Mouse (Mus musculus) thymus, postnatal 36 days (tissue): Measurements from ENCODE around the gene Fem1a.

Source experiments
- DNase-seq, 2 experiments: peaks; one replicate each; pipeline ENCODE4 v3.0.0; 2022; ENCODE audit warnings: mixed read lengths in 2 of 2

Gene Fem1a

DNA sequence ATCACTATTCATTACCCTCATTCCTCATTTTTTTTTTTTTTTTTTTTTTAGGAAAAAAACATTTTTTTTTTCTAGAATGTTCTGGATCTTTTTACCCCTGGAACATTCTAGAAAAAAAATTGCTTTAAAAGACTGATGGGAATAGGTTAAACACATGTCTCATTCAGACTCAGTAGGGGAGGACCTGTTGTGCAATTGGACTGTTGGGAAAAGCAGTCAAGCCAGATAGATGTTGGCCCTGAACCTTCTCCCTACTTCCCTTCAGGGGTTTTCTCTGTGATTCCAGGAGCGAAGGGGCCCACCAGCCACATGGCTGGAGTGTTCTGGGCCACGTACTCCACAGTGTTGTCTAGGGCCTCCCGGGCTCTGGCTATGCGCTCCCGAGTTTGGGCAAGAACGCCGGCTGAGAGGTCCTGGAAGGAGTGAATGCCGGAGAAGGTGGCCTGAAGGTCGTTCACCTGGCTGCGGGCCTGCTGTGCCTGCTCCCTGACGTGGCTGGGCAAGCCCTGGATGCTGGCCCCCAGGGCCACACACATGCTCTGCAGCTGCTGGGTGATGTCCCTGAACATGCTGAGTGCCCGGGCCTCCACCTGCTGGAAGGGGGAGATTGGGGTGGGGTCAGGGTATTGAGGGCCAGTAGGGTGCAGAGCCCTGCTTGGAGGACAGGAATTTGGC, 23.0 kb downstream of the Fem1a start:
- no peak for DNase-seq

DNA sequence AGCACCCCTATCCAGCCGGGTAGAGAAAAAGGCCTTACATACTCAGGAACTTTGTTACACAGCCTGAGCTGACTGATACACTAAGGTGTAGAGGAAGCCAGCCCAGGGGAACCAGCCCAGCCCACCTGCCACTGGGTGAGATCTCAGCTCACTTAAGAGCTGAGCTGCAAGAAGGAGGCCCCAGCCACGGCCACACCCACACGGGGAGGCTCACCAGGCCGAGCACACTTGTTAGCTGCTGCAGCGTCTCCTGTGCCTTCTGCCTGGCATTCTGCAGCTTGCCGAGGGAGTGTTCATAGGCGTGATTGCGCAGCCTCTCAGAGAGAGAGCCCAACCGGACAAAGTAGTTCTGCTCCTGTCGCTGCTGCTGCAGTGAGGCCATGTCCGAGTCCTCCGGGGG, 24.6 kb downstream of the Fem1a start:
- no peak for DNase-seq

GRCm38 (mm10) chr17:56282802-56283201, 26.2 kb downstream of the Fem1a start:
- no peak for DNase-seq

DNA sequence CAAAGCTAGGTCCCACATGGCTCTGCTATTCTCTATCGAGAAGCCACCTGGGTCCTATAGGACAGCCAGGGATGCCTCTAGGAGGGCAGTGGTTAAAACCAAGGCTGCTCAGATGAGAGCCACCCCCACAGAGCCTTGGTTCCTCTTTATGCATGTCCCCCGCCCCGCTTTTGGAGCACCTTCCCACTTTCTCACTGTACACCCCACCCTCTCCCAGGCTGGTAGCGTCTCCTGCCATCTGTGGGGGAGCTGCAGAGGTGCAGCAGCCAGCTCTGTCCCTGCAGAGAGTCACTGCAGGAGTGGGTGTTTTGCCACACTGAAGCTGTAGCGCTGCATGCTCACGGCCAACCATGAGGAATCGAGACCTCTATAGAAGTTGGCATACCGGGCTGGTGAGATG, 26.7 kb downstream of the Fem1a start:
- DNase-seq: no peak

GRCm38 (mm10) chr17:56285995-56286394, 29.4 kb downstream of the Fem1a start:
- no peak for DNase-seq

DNA sequence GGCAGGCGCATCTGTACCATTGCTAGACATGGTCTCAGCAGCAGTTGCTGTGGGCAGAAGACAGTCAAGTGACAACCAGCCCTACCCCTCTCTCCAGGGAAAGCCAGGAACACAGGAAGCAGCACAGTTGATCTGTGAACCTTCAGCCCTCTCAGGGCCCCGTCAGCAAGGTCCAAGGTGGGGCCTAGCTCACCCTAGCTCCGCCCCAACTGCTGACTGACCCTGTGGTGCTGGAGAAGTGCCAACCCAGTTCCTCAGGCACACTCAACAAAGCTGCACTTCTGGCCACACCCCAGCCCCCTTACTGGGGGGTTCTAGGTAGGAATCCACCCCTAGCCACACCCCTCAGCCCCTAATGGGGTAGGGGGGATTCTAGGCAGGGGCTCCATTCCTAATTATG, 31.2 kb downstream of the Fem1a start:
- DNase-seq: no peak

DNA sequence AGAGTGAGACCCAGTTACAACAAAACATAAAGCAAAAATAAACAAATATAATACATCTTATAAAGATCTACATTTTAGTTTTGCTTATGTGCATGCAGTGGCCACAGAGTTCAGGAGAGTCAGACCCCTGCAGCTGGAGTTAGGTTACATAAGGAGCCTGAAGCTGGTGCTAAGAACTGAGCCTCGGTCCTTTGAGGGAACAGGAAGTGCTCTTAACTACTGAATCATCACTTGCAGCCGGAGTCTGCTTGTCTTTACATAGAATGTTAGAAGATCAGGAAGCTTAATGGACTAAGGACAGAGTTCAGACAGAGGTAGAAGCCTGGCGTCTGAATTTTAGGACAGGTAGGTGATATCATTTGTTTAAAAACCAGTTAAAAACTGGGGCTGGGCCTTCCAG, 32.3 kb downstream of the Fem1a start:
- DNase-seq: no peak

DNA sequence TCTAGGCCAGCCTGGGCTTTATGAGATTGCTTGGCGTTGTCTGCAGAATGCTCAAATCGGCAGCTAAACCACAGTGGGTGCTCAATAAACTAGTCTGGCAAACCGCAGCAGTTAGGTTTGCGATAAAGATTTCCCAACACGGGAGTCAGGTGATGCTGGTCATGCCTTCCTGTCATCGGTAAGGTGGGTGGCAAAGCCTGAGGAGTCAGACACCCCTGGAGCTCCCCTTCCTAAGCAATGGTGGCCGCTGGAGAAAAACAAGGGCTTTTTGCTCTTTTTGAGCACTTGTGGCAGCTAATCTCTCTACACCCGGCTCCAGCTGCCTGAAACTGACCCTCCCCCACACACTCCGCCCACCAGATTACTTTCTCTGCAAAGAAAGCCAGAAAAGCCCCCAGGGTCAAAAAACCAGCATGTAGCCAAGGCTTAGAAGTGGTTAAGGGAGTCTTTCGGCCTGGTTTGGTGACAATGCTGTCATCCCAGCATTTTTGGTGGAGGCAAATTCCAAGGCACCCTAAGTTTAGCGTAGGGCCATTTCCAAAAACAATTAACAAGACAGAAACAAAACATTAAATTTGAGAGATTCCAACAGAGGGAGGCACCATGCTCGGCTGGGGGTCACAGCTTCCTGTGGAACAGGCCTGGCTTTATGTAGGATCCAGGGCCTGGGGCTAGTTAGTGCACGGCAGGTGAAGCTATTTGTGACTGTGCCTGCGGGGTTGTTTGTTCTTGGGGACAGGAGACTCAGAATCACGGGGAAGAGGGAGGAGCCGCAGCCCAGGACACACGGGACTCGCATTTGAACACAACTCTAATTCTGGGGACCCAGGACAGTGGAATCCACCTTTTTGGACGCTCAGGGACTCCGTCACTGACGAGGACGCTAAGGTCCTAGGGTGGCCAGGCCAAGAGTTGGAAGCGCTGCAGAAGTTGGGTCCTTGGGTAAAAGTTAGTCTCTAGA, 33.0 kb downstream of the Fem1a start:
- peak; percentile 41 to 53 for DNase-seq

GRCm38 (mm10) chr17:56290388-56291170, 34.0 kb downstream of the Fem1a start:
- DNase-seq: peak; percentile 93 to 96

DNA sequence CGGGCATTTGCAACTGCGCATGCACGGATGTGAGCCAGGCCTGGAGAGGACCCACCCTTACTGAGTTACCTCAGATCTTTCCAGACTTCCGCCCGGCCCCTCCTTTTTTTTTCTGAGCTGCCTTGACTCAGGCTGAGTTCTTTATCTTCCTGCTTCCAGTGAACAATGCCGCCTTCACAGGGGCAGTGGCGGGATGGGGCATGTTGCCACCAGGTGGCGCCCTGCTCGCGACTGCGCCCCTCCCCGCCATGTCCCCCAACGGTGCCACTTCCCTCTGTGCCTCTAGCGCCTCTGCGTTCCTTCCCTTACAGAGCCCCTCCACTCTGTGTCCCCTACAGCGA, 34.5 kb downstream of the Fem1a start:
- peak; percentile 95 to 97 for DNase-seq

- DNase-seq: peak; percentile 59 to 71
Observed at GRCm38 (mm10) chr17:56291826-56292475, 35.3 kb downstream of the Fem1a start.

- DNase-seq: peak; percentile 48 to 63
Observed at GRCm38 (mm10) chr17:56292531-56293222, 36.1 kb downstream of the Fem1a start, which contains the start of gene Plin3. Plin3 (minus strand) TSS chr17:56292873.

DNA sequence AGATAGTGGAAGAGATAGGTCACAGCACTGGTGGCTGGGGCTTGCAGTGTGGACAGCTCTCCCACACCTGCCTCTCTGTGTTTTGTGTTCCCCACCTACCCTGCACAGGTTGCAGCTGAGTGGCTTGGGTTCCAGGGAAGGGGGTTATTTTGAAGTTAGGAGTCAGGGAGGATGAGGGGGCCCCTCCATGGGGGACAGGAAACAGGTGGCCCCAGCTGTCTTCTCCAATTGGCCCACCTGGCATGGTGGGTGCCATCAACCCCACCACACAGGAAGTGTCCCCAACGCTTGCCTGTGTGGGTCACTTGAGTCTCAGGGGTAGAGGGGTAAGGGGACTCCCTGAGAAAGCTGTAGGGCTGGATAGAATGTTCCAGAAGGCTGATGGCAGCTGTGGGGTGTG, 36.7 kb downstream of the Fem1a start:
- peak; percentile 80 to 92 for DNase-seq

GRCm38 (mm10) chr17:56294241-56294640, 37.6 kb downstream of the Fem1a start:
- DNase-seq: peak; percentile 27 to 44

GRCm38 (mm10) chr17:56296201-56296600, 39.6 kb downstream of the Fem1a start:
- peak; percentile 26 to 51 for DNase-seq

DNA sequence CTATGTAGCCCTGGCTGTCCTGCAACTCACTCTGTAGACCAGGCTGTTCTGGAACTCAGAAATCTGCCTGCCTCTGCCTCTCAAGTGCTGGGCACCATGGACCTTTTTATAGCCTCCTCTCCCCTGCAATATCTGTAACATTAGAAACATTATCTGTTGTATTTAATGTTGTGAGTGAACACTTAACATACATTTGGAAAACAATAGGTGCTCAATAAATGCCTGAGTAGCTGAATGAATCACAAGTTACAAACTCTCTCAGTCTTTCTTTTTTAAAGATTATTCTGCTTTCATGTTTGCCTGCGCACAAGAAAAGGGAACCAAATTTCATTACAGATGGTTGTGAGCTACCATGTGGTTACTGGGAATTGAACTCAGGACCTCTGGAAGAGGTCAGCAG, 41.6 kb downstream of the Fem1a start:
- DNase-seq: no peak

DNA sequence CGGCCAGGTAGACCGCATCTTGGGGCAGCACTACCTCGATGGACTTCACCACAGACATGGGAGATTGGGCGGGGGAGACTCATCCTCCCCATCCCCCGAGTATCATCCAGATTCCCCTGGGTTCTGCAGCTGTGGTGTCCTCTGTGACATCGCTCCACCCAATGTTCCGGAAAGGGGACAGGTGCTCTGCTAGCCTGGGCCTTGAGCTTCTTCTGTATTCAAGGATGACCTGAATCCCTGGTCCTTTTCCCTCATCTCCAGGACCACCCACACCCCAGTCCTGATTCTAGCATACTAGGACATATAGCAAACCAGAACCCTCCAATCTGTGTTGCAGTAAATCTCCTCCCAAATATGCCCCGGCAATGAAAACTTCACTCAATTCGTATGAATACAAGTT, 43.6 kb downstream of the Fem1a start, which contains the start of gene Arrdc5:
Gene Arrdc5 (minus strand): TSS at position 101 of the 400 bp plus-strand sequence.
- DNase-seq: no peak

GRCm38 (mm10) chr17:56302363-56302996, 45.9 kb downstream of the Fem1a start:
- peak in 1 of 2 experiments; percentile 49 for DNase-seq

DNA sequence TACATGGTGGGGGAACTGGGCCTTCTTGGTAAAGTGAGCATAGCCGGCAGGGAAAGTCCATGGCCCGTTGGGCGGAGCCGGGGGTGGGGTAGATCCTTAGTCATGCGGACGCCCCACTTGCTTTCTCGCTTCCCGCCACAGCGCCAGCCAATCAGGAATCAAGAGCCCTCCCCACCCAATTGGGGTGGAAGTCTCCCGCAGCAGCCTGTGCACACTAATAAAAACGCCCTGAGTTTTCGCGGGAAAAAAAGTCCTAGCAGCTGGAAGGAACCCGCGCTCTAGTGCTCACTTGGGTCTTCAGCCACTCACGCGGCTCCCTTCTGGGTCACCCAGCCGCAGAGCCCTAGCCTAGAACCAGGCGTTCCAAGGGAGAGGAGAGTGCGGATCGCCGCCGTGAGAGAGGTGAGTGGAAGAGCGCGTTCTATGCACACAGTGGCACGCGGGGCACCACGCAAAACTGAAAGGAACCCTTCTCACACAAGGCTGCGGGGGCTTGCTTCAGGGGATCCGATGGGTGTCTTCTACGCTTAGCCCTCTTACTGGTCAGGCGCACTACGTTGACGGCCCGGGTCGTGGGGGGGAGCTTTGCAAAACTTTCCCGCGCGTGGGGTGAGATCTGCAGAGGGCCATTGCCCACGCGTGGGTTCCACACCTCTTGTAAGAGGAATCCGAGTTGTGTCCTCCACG, 46.7 kb downstream of the Fem1a start, which contains the start of gene Uhrf1:
Gene Uhrf1 (plus strand): TSS at position 162 of the 687 bp plus-strand sequence.
- peak; percentile 76 to 86 for DNase-seq

GRCm38 (mm10) chr17:56303847-56304586, 47.4 kb downstream of the Fem1a start:
- DNase-seq: peak; percentile 97 to 98
